In genomic region chr5:143255131-143255519, GRCm38 (mm10) we compare ENCODE assay signal across 13 mouse cellular contexts. TPM values are rescaled to one million over a fixed set of nuclear protein-coding genes. Genes with fewer than 3 reads are reported as not detected.
DNase-seq lines count a peak whose midpoint lies in the region; ATAC-seq and TF ChIP-seq lines count a peak whose summit lies in the region.
"Had no signal": no experiment of that assay in that cellular context is flagged by ENCODE, and none has a peak within 500 bp of the region (broad histone marks: within the 10 kb centered on the region; RNA-seq: fewer than 3 reads in every experiment).

No protein-coding gene starts in this region.

- no peak overlapping the region for H3K27ac ChIP-seq in heart, postnatal 0 days (ENCODE audit: low read depth)
- H3K27ac ChIP-seq in lung, postnatal 0 days (ENCODE audit: low read length), result no peak overlapping the region
- H3K27ac ChIP-seq in embryonic facial prominence, embryonic 12.5 days, result no peak overlapping the region
- H3K27ac ChIP-seq in limb, embryonic 10.5 days, result no peak overlapping the region; the same call in 1 of the 2 replicates

- no peak for ATAC-seq in heart, postnatal 0 days (ENCODE audit: insufficient read depth, low read depth)
- no peak for ATAC-seq in lung, postnatal 0 days
- no peak for ATAC-seq in embryonic facial prominence, embryonic 12.5 days (ENCODE audit: insufficient number of reproducible peaks, insufficient read depth, low FRiP score, low TSS enrichment)

- no peaks in the 10 kb centered on the region for H3K9me3 ChIP-seq in heart, postnatal 0 days (replicated peaks; ENCODE audit: control insufficient read depth, low read length)
- H3K9me3 ChIP-seq in lung, postnatal 0 days (ENCODE audit: low read length), result no peaks in the 10 kb centered on the region
- 0 out of 2 replicates have a peak, but pooled peaks cover 2% of the 10 kb centered on the region for H3K9me3 ChIP-seq in embryonic facial prominence, embryonic 12.5 days
- no peaks in the 10 kb centered on the region for H3K9me3 ChIP-seq in limb, embryonic 10.5 days (replicated peaks)

- H3K9ac ChIP-seq in heart, postnatal 0 days (replicated peaks; ENCODE audit: low read depth, low read length), result no peak overlapping the region
- H3K9ac ChIP-seq in lung, postnatal 0 days (replicated peaks; ENCODE audit: low read depth), result no peak overlapping the region
- no peak overlapping the region for H3K9ac ChIP-seq in embryonic facial prominence, embryonic 12.5 days

- peak overlapping the region; percentile 51 for H3K4me3 ChIP-seq in heart, postnatal 0 days (ENCODE audit: low read depth, low read length)
- no peak overlapping the region for H3K4me3 ChIP-seq in lung, postnatal 0 days (ENCODE audit: low read depth, low read length)
- peak overlapping the region; percentile 42; the same call in 1 of the 2 replicates for H3K4me3 ChIP-seq in embryonic facial prominence, embryonic 12.5 days
- peak overlapping the region; percentile 52 for H3K4me3 ChIP-seq in limb, embryonic 10.5 days

- WGBS in heart, postnatal 0 days, result 55% methylated on average over 24 of the region's 24 CpGs
- 37% methylated on average over 24 of the region's 24 CpGs for WGBS in lung, postnatal 0 days
- 17% methylated on average over 24 of the region's 24 CpGs for WGBS in embryonic facial prominence, embryonic 12.5 days
- WGBS in limb, embryonic 10.5 days, result 11% methylated on average over 24 of the region's 24 CpGs

- intact Hi-C loops in left cerebral cortex, postnatal 14 days (cut with DNase I), result no loop called here

- no peak for TF ChIP-seq EP300 in heart, postnatal 0 days (IDR thresholded peaks at IDR 0.05; ENCODE audit: low read depth)
- TF ChIP-seq EP300 in lung, postnatal 0 days (IDR thresholded peaks at IDR 0.05), result no peak

- H3K27me3 ChIP-seq in heart, postnatal 0 days (ENCODE audit: control insufficient read depth, insufficient read depth, low read length), result peaks cover 56% of the 10 kb centered on the region
- peaks cover 47% of the 10 kb centered on the region for H3K27me3 ChIP-seq in lung, postnatal 0 days (replicated peaks; ENCODE audit: insufficient read depth, low read length)
- peaks cover 81% of the 10 kb centered on the region for H3K27me3 ChIP-seq in embryonic facial prominence, embryonic 12.5 days
- peaks cover 96% of the 10 kb centered on the region for H3K27me3 ChIP-seq in limb, embryonic 10.5 days (ENCODE audit: low read depth, poor library complexity, severe bottlenecking)

- DNase-seq in heart, postnatal 0 days (ENCODE audit: low spot score), result no peak
- no peak for DNase-seq in heart, adult 18-20 months
- DNase-seq in lung, postnatal 0 days (ENCODE audit: low spot score), result no peak
- DNase-seq in lung, postnatal 25 days (ENCODE audit: low spot score), result no peak
- DNase-seq in limb, embryonic 10.5 days (ENCODE audit: low spot score), result no peak
- DNase-seq in left cerebral cortex, postnatal 14 days (ENCODE audit: low spot score in 2 of 2), result no peak
- DNase-seq: liver; spleen, adult 18-20 months; thymus, adult 2 months had no signal

- H3K36me3 ChIP-seq in heart, postnatal 0 days (replicated peaks; ENCODE audit: control insufficient read depth, insufficient read depth, low read length), result peaks cover 19% of the 10 kb centered on the region
- H3K36me3 ChIP-seq in lung, postnatal 0 days (ENCODE audit: insufficient read depth, low read length), result no peaks in the 10 kb centered on the region; the same call in 1 of the 2 replicates
- peaks cover 47% of the 10 kb centered on the region for H3K36me3 ChIP-seq in embryonic facial prominence, embryonic 12.5 days
- H3K36me3 ChIP-seq in limb, embryonic 10.5 days, result peaks cover 74% of the 10 kb centered on the region

- no peak overlapping the region for H3K4me2 ChIP-seq in heart, postnatal 0 days (ENCODE audit: low read depth, low read length)
- H3K4me2 ChIP-seq in lung, postnatal 0 days (replicated peaks; ENCODE audit: low read depth, low read length), result peak overlapping the region; percentile 19; the same call in 1 of the 2 replicates
- H3K4me2 ChIP-seq in embryonic facial prominence, embryonic 12.5 days (replicated peaks), result no peak overlapping the region

- 0 out of 2 replicates have a peak, but pooled peaks cover 8% of the 10 kb centered on the region for H3K4me1 ChIP-seq in heart, postnatal 0 days (ENCODE audit: control insufficient read depth, insufficient read depth)
- H3K4me1 ChIP-seq in lung, postnatal 0 days (ENCODE audit: insufficient read depth, low read depth, low read length), result peaks cover 8% of the 10 kb centered on the region; the same call in 1 of the 2 replicates
- peaks cover 20% of the 10 kb centered on the region for H3K4me1 ChIP-seq in embryonic facial prominence, embryonic 12.5 days
- H3K4me1 ChIP-seq in limb, embryonic 10.5 days, result peaks cover 26% of the 10 kb centered on the region

- no peak for TF ChIP-seq CTCF in heart, postnatal 0 days (IDR thresholded peaks at IDR 0.05; ENCODE audit: low read depth)
- no peak for TF ChIP-seq CTCF in lung, postnatal 0 days (IDR thresholded peaks at IDR 0.05)

RNA-seq across cellular contexts. Expression of gene Zfp316, which starts 14.7 kb away (rescaled TPM):
- total RNA-seq in heart, postnatal 0 days (2014; rRNA removed; ENCODE audit: low replicate concordance), result 7.0 and 8.2 TPM in 2 replicates
- 1.2 and 1.3 TPM in 2 replicates for polyA plus RNA-seq in heart, postnatal 0 days (2015; fragmentation: Nextera tagmentation; extraction: Ambion mirVana)
- total RNA-seq in heart, adult 18-20 months (2021), result 1 to 10 TPM; 5.5 to 5.7 TPM
- polyA plus RNA-seq in lung, postnatal 0 days (2015; fragmentation: Nextera tagmentation; extraction: Ambion mirVana), result 1.4 and 1.6 TPM in 2 replicates
- 9.7 and 10.1 TPM in 2 replicates for polyA plus RNA-seq in embryonic facial prominence, embryonic 12.5 days (2016; fragmentation: Nextera tagmentation; extraction: Ambion mirVana)
- polyA plus RNA-seq in limb, embryonic 10.5 days (2016; fragmentation: Nextera tagmentation; extraction: Ambion mirVana), result 3.4 and 4.4 TPM in 2 replicates
- 10 to 100 TPM; 20.1 to 20.5 TPM for total RNA-seq in left cerebral cortex, postnatal 14 days (2021)

RNA-seq across cellular contexts. Expression of gene Zfp12, which starts 20.2 kb away (rescaled TPM):
- total RNA-seq in heart, postnatal 0 days (2014; rRNA removed; ENCODE audit: low replicate concordance), result 7.8 and 12.1 TPM in 2 replicates
- 3.6 and 4.0 TPM in 2 replicates for polyA plus RNA-seq in heart, postnatal 0 days (2015; fragmentation: Nextera tagmentation; extraction: Ambion mirVana)
- 1 to 10 TPM; 8.3 to 9.6 TPM for total RNA-seq in heart, adult 18-20 months (2021)
- 6.7 and 7.5 TPM in 2 replicates for polyA plus RNA-seq in lung, postnatal 0 days (2015; fragmentation: Nextera tagmentation; extraction: Ambion mirVana)
- 26.6 and 27.2 TPM in 2 replicates for polyA plus RNA-seq in embryonic facial prominence, embryonic 12.5 days (2016; fragmentation: Nextera tagmentation; extraction: Ambion mirVana)
- polyA plus RNA-seq in limb, embryonic 10.5 days (2016; fragmentation: Nextera tagmentation; extraction: Ambion mirVana), result 19.5 and 22.2 TPM in 2 replicates
- total RNA-seq in left cerebral cortex, postnatal 14 days (2021), result 10 to 100 TPM; 24.6 to 28.2 TPM

RNA-seq across cellular contexts. Expression of gene Spdye4a, which starts 28.4 kb away (rescaled TPM):
- total RNA-seq in heart, postnatal 0 days (2014; rRNA removed; ENCODE audit: low replicate concordance), result not detected in 2 replicates
- polyA plus RNA-seq in heart, postnatal 0 days (2015; fragmentation: Nextera tagmentation; extraction: Ambion mirVana), result not detected in 2 replicates
- not detected for total RNA-seq in heart, adult 18-20 months (2021)
- not detected in 2 replicates for polyA plus RNA-seq in lung, postnatal 0 days (2015; fragmentation: Nextera tagmentation; extraction: Ambion mirVana)
- not detected in 2 replicates for polyA plus RNA-seq in embryonic facial prominence, embryonic 12.5 days (2016; fragmentation: Nextera tagmentation; extraction: Ambion mirVana)
- not detected in 2 replicates for polyA plus RNA-seq in limb, embryonic 10.5 days (2016; fragmentation: Nextera tagmentation; extraction: Ambion mirVana)
- total RNA-seq in left cerebral cortex, postnatal 14 days (2021), result not detected
- total RNA-seq: hematopoietic stem cell, adult 5-6 weeks; layer of hippocampus, adult 8-10 months; MEL had no signal
- polyA plus RNA-seq: thymus, adult 2 months had no signal

RNA-seq across cellular contexts. Expression of gene Zfp853, which starts 38.3 kb away (rescaled TPM):
- total RNA-seq in heart, postnatal 0 days (2014; rRNA removed; ENCODE audit: low replicate concordance), result 3.3 TPM in 1 of 2 replicates, not detected in the other
- polyA plus RNA-seq in heart, postnatal 0 days (2015; fragmentation: Nextera tagmentation; extraction: Ambion mirVana), result 0.04 TPM in 1 of 2 replicates, not detected in the other
- under 1 TPM in 1 of 2 experiments, not detected in 1; 0.13 TPM for total RNA-seq in heart, adult 18-20 months (2021)
- 0.08 TPM in 1 of 2 replicates, not detected in the other for polyA plus RNA-seq in lung, postnatal 0 days (2015; fragmentation: Nextera tagmentation; extraction: Ambion mirVana)
- polyA plus RNA-seq in embryonic facial prominence, embryonic 12.5 days (2016; fragmentation: Nextera tagmentation; extraction: Ambion mirVana), result 0.06 and 0.12 TPM in 2 replicates
- polyA plus RNA-seq in limb, embryonic 10.5 days (2016; fragmentation: Nextera tagmentation; extraction: Ambion mirVana), result 0.06 TPM in 1 of 2 replicates, not detected in the other
- total RNA-seq in left cerebral cortex, postnatal 14 days (2021), result 1 to 10 TPM; 7.8 to 8.3 TPM
- total RNA-seq: hematopoietic stem cell, adult 5-6 weeks had no signal
